Mouse (Mus musculus) embryonic facial prominence, embryonic 11.5 days (tissue): ENCODE data around the gene Cep89. TPM values are rescaled to one million over a fixed set of nuclear protein-coding genes. Genes with fewer than 3 reads are reported as not detected.

Experiments used
- ATAC-seq: fragments of 200-750 bp; cut with Nextera tagmentation; replicated peaks from 2 replicates; pipeline ENCODE4 v1.8.0; 2017; ENCODE audit warnings: low read depth; ENCODE audit not compliant: insufficient number of reproducible peaks, low FRiP score, low TSS enrichment
- DNase-seq: peaks from one replicate; pipeline ENCODE4 v3.0.0-alpha.2; 2015; ENCODE audit warnings: low spot score
- H3K27ac ChIP-seq: fragments of 300-500 bp; sonication (generic); replicated peaks from 2 replicates; pipeline ENCODE4 v1.5.1; 2014; ENCODE audit warnings: mild to moderate bottlenecking, low read depth, low read length, control low read depth
- H3K27me3 ChIP-seq: fragments of 300-500 bp; sonication (generic); 2 replicates; pipeline ENCODE4 v1.6.1; 2014; ENCODE audit warnings: mild to moderate bottlenecking, low read length, moderate library complexity, mixed read lengths; ENCODE audit not compliant: control insufficient read depth, insufficient read depth
- H3K36me3 ChIP-seq: fragments of 300-500 bp; sonication (generic); replicated peaks from 2 replicates; pipeline ENCODE4 v1.6.1; 2014; ENCODE audit warnings: low read depth, mild to moderate bottlenecking, low read length, moderate library complexity, mixed read lengths; ENCODE audit not compliant: control insufficient read depth, insufficient read depth
- H3K4me1 ChIP-seq: fragments of 300-500 bp; sonication (generic); 2 replicates; pipeline ENCODE4 v1.6.1; 2014; ENCODE audit warnings: low read length, mixed read lengths; ENCODE audit not compliant: control insufficient read depth, insufficient read depth
- H3K4me2 ChIP-seq: fragments of 300-500 bp; sonication (generic); 2 replicates; pipeline ENCODE4 v1.6.1; 2014; ENCODE audit warnings: low read depth, mild to moderate bottlenecking, control low read depth, low read length, moderate library complexity
- H3K4me3 ChIP-seq: fragments of 300-500 bp; sonication (generic); 2 replicates; pipeline ENCODE4 v1.5.1; 2014; ENCODE audit warnings: low read depth, low read length, control low read depth
- H3K9ac ChIP-seq: fragments of 300-500 bp; sonication (generic); replicated peaks from 2 replicates; pipeline ENCODE4 v1.6.1; 2014; ENCODE audit warnings: mild to moderate bottlenecking, control low read depth, low read length
- H3K9me3 ChIP-seq: fragments of 300-500 bp; sonication (generic); replicated peaks from 2 replicates; pipeline ENCODE4 v1.6.1; 2016; ENCODE audit warnings: mild to moderate bottlenecking, low read length, inconsistent platforms, mixed read lengths; ENCODE audit not compliant: control insufficient read depth
- WGBS: fragments of 180-500 bp; shearing (Covaris S2); extraction: QIAGEN DNeasy Blood & Tissue Kit; methylation state at CpG from one replicate; pipeline ENCODE4 v1.1.7; 2014; 5-methylcytosine and 5-hydroxymethylcytosine counted together
- polyA plus RNA-seq: library from polyadenylated mRNA; unstranded; fragments of >200 nt; fragmentation: Nextera tagmentation; extraction: Ambion mirVana; gene quantifications from 2 replicates; pipeline ENCODE4 v1.2.1, GENCODE M21; 2014

Cep89 gene
- polyA plus RNA-seq, 1 experiment from 2014 or later = 37.5 TPM

DNA sequence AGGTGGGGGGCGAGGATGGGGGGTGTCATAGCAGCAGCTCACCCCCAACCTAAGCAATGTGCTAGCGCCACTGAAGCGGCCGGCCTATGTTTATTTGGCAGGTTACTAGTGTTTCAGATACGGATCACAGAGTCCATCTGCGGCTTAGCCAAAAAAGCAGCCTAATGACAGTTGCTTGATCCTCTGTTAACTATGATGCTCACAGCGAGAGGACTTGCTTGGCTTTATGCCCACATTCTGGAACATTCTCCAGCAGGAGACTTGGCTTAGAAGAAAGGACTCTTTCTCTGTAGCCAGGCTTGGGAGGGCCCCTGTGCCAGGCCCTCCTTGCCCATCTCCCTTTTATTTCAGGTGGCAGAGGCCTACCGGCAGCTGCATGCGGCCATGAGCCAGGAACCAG, 20.2 kb upstream of the Cep89 start:
- WGBS = 89% methylated on average over 9 of the region's 9 CpGs
- no peak for ATAC-seq
- no peaks in the 10 kb centered on the region for H3K27me3 ChIP-seq

GRCm38 (mm10) chr7:35379492-35380119, 17.2 kb upstream of the Cep89 start:
- 38% methylated on average over 16 of the region's 16 CpGs for WGBS
- H3K4me2 ChIP-seq = no peak overlapping the region
- H3K4me1 ChIP-seq = no peaks in the 10 kb centered on the region
- no peak overlapping the region for H3K9ac ChIP-seq
- ATAC-seq (0 out of 2 replicates have a peak, but pooled peaks have one; percentile 27), DNase-seq (no peak)
- H3K27me3 ChIP-seq = no peaks in the 10 kb centered on the region
- H3K27ac ChIP-seq = no peak overlapping the region
- H3K4me3 ChIP-seq = no peak overlapping the region
- H3K36me3 ChIP-seq = no peaks in the 10 kb centered on the region
- H3K9me3 ChIP-seq = no peaks in the 10 kb centered on the region

More for the DNA sequence above, 20.2 kb upstream of the Cep89 start:
- H3K9me3 ChIP-seq = no peaks in the 10 kb centered on the region
- H3K4me2 ChIP-seq = no peak overlapping the region
- H3K9ac ChIP-seq = no peak overlapping the region
- no peak overlapping the region for H3K4me3 ChIP-seq
- H3K36me3 ChIP-seq = no peaks in the 10 kb centered on the region
- H3K4me1 ChIP-seq = no peaks in the 10 kb centered on the region
- no peak overlapping the region for H3K27ac ChIP-seq
- no peak for DNase-seq

- no peaks in the 10 kb centered on the region for H3K36me3 ChIP-seq
- H3K4me3 ChIP-seq = no peak overlapping the region
- ATAC-seq (no peak), DNase-seq (no peak)
- H3K9ac ChIP-seq = no peak overlapping the region
- H3K27ac ChIP-seq = no peak overlapping the region
- no peaks in the 10 kb centered on the region for H3K4me1 ChIP-seq
- H3K27me3 ChIP-seq = no peaks in the 10 kb centered on the region
- 90% methylated on average over 8 of the region's 8 CpGs for WGBS
- H3K4me2 ChIP-seq = no peak overlapping the region
- H3K9me3 ChIP-seq = no peaks in the 10 kb centered on the region
These were observed 16.5 kb upstream of the Cep89 start for GRCm38 (mm10) chr7:35380351-35380750.

DNA sequence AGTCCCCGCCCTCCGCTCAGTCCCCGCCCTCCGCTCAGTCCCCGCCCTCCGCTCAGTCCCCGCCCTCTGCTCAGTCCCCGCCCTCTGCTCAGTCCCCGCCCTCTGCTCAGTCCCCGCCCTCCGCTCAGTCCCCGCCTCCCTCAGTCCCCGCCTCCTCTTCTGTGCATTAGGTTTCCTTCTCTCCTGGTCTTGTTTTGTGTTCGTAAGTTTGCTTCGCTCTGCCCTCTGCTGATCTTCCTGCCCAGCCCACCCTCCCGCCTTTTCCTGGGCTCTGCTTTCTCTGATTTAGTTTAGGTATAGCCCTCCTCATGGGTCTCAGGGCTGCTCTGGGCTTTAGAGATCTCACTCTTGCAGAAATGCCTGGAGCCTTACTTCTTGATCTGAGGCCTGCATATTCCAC, 15.0 kb upstream of the Cep89 start:
- Histone ChIP-seq H3K9ac (no peak overlapping the region), H3K27me3 (no peaks in the 10 kb centered on the region), H3K27ac (no peak overlapping the region), H3K4me2 (no peak overlapping the region), H3K4me1 (no peaks in the 10 kb centered on the region), H3K4me3 (no peak overlapping the region), H3K36me3 (no peaks in the 10 kb centered on the region), H3K9me3 (no peaks in the 10 kb centered on the region)
- DNase-seq (no peak), ATAC-seq (no peak)
- 34% methylated on average over 16 of the region's 16 CpGs for WGBS

DNA sequence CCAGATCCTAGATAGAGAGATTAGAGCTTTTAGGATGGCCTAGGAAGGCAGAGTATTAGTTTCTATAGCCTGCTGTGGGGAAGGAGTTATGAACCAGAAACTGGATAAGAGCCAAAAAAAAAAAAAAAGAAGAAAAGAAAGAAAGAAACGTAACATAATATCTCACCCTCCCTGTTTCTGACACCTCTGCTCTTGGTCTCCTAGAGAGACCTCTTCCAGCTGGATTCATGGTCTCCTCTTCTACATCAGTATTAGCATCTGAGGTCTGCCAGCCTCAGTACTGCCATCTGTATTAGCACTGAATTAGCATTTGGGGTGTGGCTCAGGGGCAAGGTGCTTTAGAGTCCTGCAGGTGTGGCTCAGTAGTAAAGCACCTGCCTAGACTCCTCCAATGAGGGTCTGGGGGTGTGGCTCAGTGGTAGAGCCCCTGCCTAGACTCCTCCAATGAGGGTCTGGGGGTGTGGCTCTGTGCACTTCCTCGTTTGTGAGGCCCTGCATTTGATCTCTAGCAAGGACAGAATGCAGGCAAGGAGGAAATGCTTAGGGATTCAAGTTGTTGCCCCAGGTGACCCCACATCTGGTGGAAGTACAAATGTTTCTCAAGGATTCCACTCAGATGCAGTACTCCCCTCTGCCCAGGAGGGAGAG, 14.0 kb upstream of the Cep89 start:
- Histone ChIP-seq H3K9me3 (no peaks in the 10 kb centered on the region), H3K27ac (no peak overlapping the region), H3K27me3 (no peaks in the 10 kb centered on the region), H3K36me3 (no peaks in the 10 kb centered on the region), H3K4me1 (no peaks in the 10 kb centered on the region), H3K4me3 (no peak overlapping the region), H3K4me2 (no peak overlapping the region), H3K9ac (no peak overlapping the region)
- ATAC-seq (no peak), DNase-seq (no peak)
- 56% methylated on average over 2 of the region's 2 CpGs for WGBS

GRCm38 (mm10) chr7:35386525-35386952, 10.3 kb upstream of the Cep89 start:
- WGBS = 60% methylated on average over 6 of the region's 6 CpGs
- no peaks in the 10 kb centered on the region for H3K9me3 ChIP-seq
- no peak overlapping the region for H3K27ac ChIP-seq
- H3K36me3 ChIP-seq = no peaks in the 10 kb centered on the region
- ATAC-seq (no peak), DNase-seq (no peak)
- H3K4me3 ChIP-seq = no peak overlapping the region
- H3K4me1 ChIP-seq = no peaks in the 10 kb centered on the region
- no peaks in the 10 kb centered on the region for H3K27me3 ChIP-seq
- no peak overlapping the region for H3K4me2 ChIP-seq
- no peak overlapping the region for H3K9ac ChIP-seq

DNA sequence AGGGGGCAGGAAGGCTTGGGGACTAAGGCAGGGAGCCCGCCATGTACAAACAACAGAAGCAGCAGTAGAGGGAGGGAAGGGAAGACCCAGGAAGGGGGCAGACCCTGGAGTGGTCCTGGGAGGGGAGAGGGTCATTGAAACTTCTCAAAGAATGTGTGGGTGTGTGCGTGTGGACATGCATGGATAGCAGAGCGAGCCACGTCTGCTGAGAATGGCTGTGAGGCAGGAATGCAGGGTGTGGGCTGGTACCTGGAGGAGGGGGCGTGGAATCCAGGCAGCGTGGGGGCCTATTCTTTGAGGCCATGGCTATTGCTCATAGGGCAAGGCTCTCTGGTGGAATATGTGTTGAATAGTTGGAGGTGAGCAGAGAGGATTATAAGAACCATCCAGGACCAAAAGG, 8.1 kb upstream of the Cep89 start:
- no peak for ATAC-seq
- Histone ChIP-seq H3K27me3 (no peaks in the 10 kb centered on the region), H3K27ac (no peak overlapping the region), H3K9ac (no peak overlapping the region), H3K4me2 (no peak overlapping the region), H3K36me3 (no peaks in the 10 kb centered on the region), H3K4me3 (no peak overlapping the region), H3K4me1 (no peaks in the 10 kb centered on the region), H3K9me3 (no peaks in the 10 kb centered on the region)
- no peak for DNase-seq
- 54% methylated on average over 6 of the region's 6 CpGs for WGBS

- H3K36me3 ChIP-seq = no peaks in the 10 kb centered on the region
- no peaks in the 10 kb centered on the region for H3K27me3 ChIP-seq
- H3K9ac ChIP-seq = no peak overlapping the region
- 57% methylated on average over 5 of the region's 5 CpGs for WGBS
- H3K27ac ChIP-seq = no peak overlapping the region
- H3K4me3 ChIP-seq = no peak overlapping the region
- no peaks in the 10 kb centered on the region for H3K9me3 ChIP-seq
- no peaks in the 10 kb centered on the region for H3K4me1 ChIP-seq
- ATAC-seq = no peak
- no peak overlapping the region for H3K4me2 ChIP-seq
- DNase-seq = peak; percentile 55
These were observed 3.9 kb upstream of the Cep89 start for GRCm38 (mm10) chr7:35392935-35393334.
